19 mouse cellular contexts compared by ENCODE assay signal in genomic region chr1:120229723-120230471, GRCm38 (mm10). TPM values are rescaled to one million over a fixed set of nuclear protein-coding genes. Genes with fewer than 3 reads are reported as not detected.
A peak's percentile ranks its signal among the peaks of the same experiment; 100 is the strongest.
DNase-seq lines count a peak whose midpoint lies in the region; ATAC-seq and TF ChIP-seq lines count a peak whose summit lies in the region.
"Had no signal": no experiment of that assay in that cellular context is flagged by ENCODE, and none has a peak within 500 bp of the region (broad histone marks: within the 10 kb centered on the region; RNA-seq: fewer than 3 reads in every experiment).

No protein-coding gene starts in this region.

- no peaks in the 10 kb centered on the region for H3K27me3 ChIP-seq in intestine, postnatal 0 days (replicated peaks; ENCODE audit: control insufficient read depth, insufficient read depth, low read length)
- H3K27me3 ChIP-seq: forebrain, embryonic 15.5 days; intestine, embryonic 15.5 days; megakaryocyte, embryonic 14.5 days; neural tube, embryonic 13.5 days; stomach, embryonic 15.5 days had no signal

- no peak overlapping the region for H3K4me2 ChIP-seq in intestine, postnatal 0 days (replicated peaks; ENCODE audit: low read depth)
- H3K4me2 ChIP-seq: forebrain, embryonic 15.5 days; intestine, embryonic 15.5 days; neural tube, embryonic 13.5 days; stomach, embryonic 15.5 days had no signal

- intact Hi-C loops in heart, postnatal 10 days (cut with DNase I): no loop called here
- intact Hi-C loops in heart, postnatal 25 days (cut with DNase I): no loop called here
- intact Hi-C loops in heart, postnatal 36 days (cut with DNase I): no loop called here

- TF ChIP-seq CTCF in intestine, postnatal 0 days (IDR thresholded peaks at IDR 0.05; ENCODE audit: low read depth): no peak

- no peak overlapping the region for H3K27ac ChIP-seq in intestine, postnatal 0 days (ENCODE audit: low read depth, low read length)
- H3K27ac ChIP-seq: forebrain, embryonic 15.5 days; hindbrain, embryonic 10.5 days; intestine, embryonic 15.5 days; neural tube, embryonic 13.5 days; stomach, embryonic 15.5 days had no signal

- H3K9me3 ChIP-seq in intestine, postnatal 0 days (ENCODE audit: control insufficient read depth): no peaks in the 10 kb centered on the region
- H3K9me3 ChIP-seq: forebrain, embryonic 15.5 days; hindbrain, embryonic 10.5 days; intestine, embryonic 15.5 days; megakaryocyte, embryonic 14.5 days; neural tube, embryonic 13.5 days; stomach, embryonic 15.5 days had no signal

- H3K4me1 ChIP-seq in intestine, postnatal 0 days (replicated peaks; ENCODE audit: control insufficient read depth, insufficient read depth, low read length): no peaks in the 10 kb centered on the region
- H3K4me1 ChIP-seq: forebrain, embryonic 15.5 days; hindbrain, embryonic 10.5 days; intestine, embryonic 15.5 days; neural tube, embryonic 13.5 days; stomach, embryonic 15.5 days had no signal

- no peak for ATAC-seq in intestine, postnatal 0 days
- ATAC-seq in inflammation-experienced regulatory T-cells, adult 6 months: no peak
- ATAC-seq: forebrain, embryonic 15.5 days; intestine, embryonic 15.5 days; lung, postnatal 0 days had no signal

- peak; percentile 59 to 61 for DNase-seq in heart, postnatal 10 days
- DNase-seq in heart, postnatal 25 days (ENCODE audit: low spot score): no peak
- DNase-seq in Muller cell, postnatal 12 days (ENCODE audit: inconsistent ontology term): peak; percentile 25
- DNase-seq in fibroblast of lung, adult 2 months (ENCODE audit: low read depth): peak; percentile 78
- peak; percentile 32 to 43 for DNase-seq in heart, postnatal 36 days
- DNase-seq: adrenal gland, postnatal 10 days; cerebellum, adult 2 months; kidney, postnatal 4 days; thymus, postnatal 25 days had no signal

- H3K36me3 ChIP-seq in intestine, postnatal 0 days (ENCODE audit: control insufficient read depth, insufficient read depth): no peaks in the 10 kb centered on the region
- H3K36me3 ChIP-seq: forebrain, embryonic 15.5 days; hindbrain, embryonic 10.5 days; intestine, embryonic 15.5 days; neural tube, embryonic 13.5 days; stomach, embryonic 15.5 days had no signal

- 80% methylated on average over 10 of the region's 10 CpGs for WGBS in intestine, postnatal 0 days

- H3K9ac ChIP-seq in intestine, postnatal 0 days (ENCODE audit: low read depth, low read length): no peak overlapping the region
- H3K9ac ChIP-seq: forebrain, embryonic 15.5 days; intestine, embryonic 15.5 days; liver, embryonic 14.5 days; neural tube, embryonic 13.5 days; stomach, embryonic 15.5 days had no signal

- no peak overlapping the region for H3K4me3 ChIP-seq in intestine, postnatal 0 days (ENCODE audit: low read depth, low read length)
- H3K4me3 ChIP-seq: forebrain, embryonic 15.5 days; hindbrain, embryonic 10.5 days; intestine, embryonic 15.5 days; megakaryocyte, embryonic 14.5 days; neural tube, embryonic 13.5 days; stomach, embryonic 15.5 days had no signal

RNA-seq across cellular contexts. Expression of gene Steap3, which starts 42.6 kb away (rescaled TPM):
- 10 to 100 TPM; 26.9 to 32.1 TPM for total RNA-seq in heart, postnatal 10 days (2021)
- 10 to 100 TPM; 26.8 to 35.9 TPM for total RNA-seq in heart, postnatal 25 days (2021)
- total RNA-seq in heart, postnatal 36 days (2021): 10 to 100 TPM; 26.4 to 27.9 TPM
- polyA plus RNA-seq in intestine, postnatal 0 days (2015; fragmentation: Nextera tagmentation; extraction: Ambion mirVana): 1.0 and 1.1 TPM in 2 replicates
- polyA plus RNA-seq in inflammation-experienced regulatory T-cells, adult 6 months (2017; shearing (Covaris generic)): 1 to 10 TPM in 1 of 3 experiments, not detected in 2; 1.5 TPM
